Mouse (Mus musculus) forebrain, embryonic 11.5 days (tissue): Measurements from ENCODE around the gene Sez6l. TPM values are rescaled to one million over a fixed set of nuclear protein-coding genes. Genes with fewer than 3 reads are reported as not detected.
A peak's percentile ranks its signal among the peaks of the same experiment; 100 is the strongest.

ENCODE experiments used
- ATAC-seq: fragments of 200-750 bp; cut with Nextera tagmentation; replicated peaks from 2 replicates; pipeline ENCODE4 v1.8.0; 2017; ENCODE audit warnings: moderate TSS enrichment; ENCODE audit not compliant: low FRiP score
- DNase-seq: peaks from one replicate; pipeline ENCODE4 v3.0.0-alpha.2; 2017; ENCODE audit warnings: low spot score
- H3K27ac ChIP-seq: fragments of 300-500 bp; sonication (generic); 2 replicates; pipeline ENCODE4 v1.5.1; 2014; ENCODE audit warnings: low read depth, low read length
- H3K27me3 ChIP-seq: fragments of 300-500 bp; sonication (generic); 2 replicates; pipeline ENCODE4 v1.6.1; 2014; ENCODE audit warnings: mild to moderate bottlenecking, low read length, mixed read lengths; ENCODE audit not compliant: control insufficient read depth, insufficient read depth
- H3K36me3 ChIP-seq: fragments of 300-500 bp; sonication (generic); 2 replicates; pipeline ENCODE4 v1.6.1; 2014; ENCODE audit warnings: mild to moderate bottlenecking, low read length, moderate library complexity, mixed read lengths; ENCODE audit not compliant: control insufficient read depth, insufficient read depth
- H3K4me1 ChIP-seq: fragments of 300-500 bp; sonication (generic); replicated peaks from 2 replicates; pipeline ENCODE4 v1.6.1; 2014; ENCODE audit warnings: low read length, mixed read lengths; ENCODE audit not compliant: control insufficient read depth, insufficient read depth
- H3K4me2 ChIP-seq: fragments of 300-500 bp; sonication (generic); 2 replicates; pipeline ENCODE4 v1.6.1; 2014; ENCODE audit warnings: low read depth, mild to moderate bottlenecking, low read length, moderate library complexity, mixed read lengths; ENCODE audit not compliant: severe bottlenecking
- H3K4me3 ChIP-seq: fragments of 300-500 bp; sonication (generic); 2 replicates; pipeline ENCODE4 v1.5.1; 2014; ENCODE audit warnings: low read depth, low read length
- H3K9ac ChIP-seq: fragments of 300-500 bp; sonication (generic); 2 replicates; pipeline ENCODE4 v1.6.1; 2014; ENCODE audit warnings: low read length
- H3K9me3 ChIP-seq: fragments of 300-500 bp; sonication (generic); 2 replicates; pipeline ENCODE4 v1.6.1; 2016; ENCODE audit warnings: low read length, mixed read lengths; ENCODE audit not compliant: control insufficient read depth
- WGBS: fragments of 180-500 bp; shearing (Covaris S2); extraction: QIAGEN DNeasy Blood & Tissue Kit; methylation state at CpG from one replicate; pipeline ENCODE4 v1.1.7; 2014; 5-methylcytosine and 5-hydroxymethylcytosine counted together
- polyA plus RNA-seq: library from polyadenylated mRNA; unstranded; fragments of >200 nt; fragmentation: Nextera tagmentation; extraction: Ambion mirVana; gene quantifications from 2 replicates; pipeline ENCODE4 v1.2.1, GENCODE M21; 2014

Gene Sez6l
- polyA plus RNA-seq, 1 experiment from 2014 or later = 4.8 TPM

- 82% methylated on average over 3 of the region's 3 CpGs for WGBS
- no peaks in the 10 kb centered on the region for H3K27me3 ChIP-seq
- no peaks in the 10 kb centered on the region for H3K9me3 ChIP-seq
- peaks cover 14% of the 10 kb centered on the region; the same call in 1 of the 2 replicates for H3K4me1 ChIP-seq
- no peak overlapping the region for H3K27ac ChIP-seq
- no peak overlapping the region for H3K9ac ChIP-seq
- H3K4me3 ChIP-seq = no peak overlapping the region
- ATAC-seq = no peak
- H3K36me3 ChIP-seq = no peaks in the 10 kb centered on the region
- no peak for DNase-seq
- no peak overlapping the region for H3K4me2 ChIP-seq
Measured at GRCm38 (mm10) chr5:112556640-112557039, 20.3 kb downstream of the Sez6l start.

GRCm38 (mm10) chr5:112554508-112554907 lies 22.5 kb downstream of the Sez6l start:
- no peak for DNase-seq
- Histone ChIP-seq H3K9me3 (no peaks in the 10 kb centered on the region), H3K4me2 (no peak overlapping the region), H3K36me3 (no peaks in the 10 kb centered on the region), H3K27me3 (no peaks in the 10 kb centered on the region), H3K4me1 (peaks cover 6% of the 10 kb centered on the region; the same call in 1 of the 2 replicates), H3K9ac (no peak overlapping the region), H3K4me3 (no peak overlapping the region), H3K27ac (no peak overlapping the region)
- WGBS = 73% methylated on average over 10 of the region's 10 CpGs
- ATAC-seq = no peak

- Histone ChIP-seq H3K4me3 (no peak overlapping the region), H3K9me3 (no peaks in the 10 kb centered on the region), H3K27ac (no peak overlapping the region), H3K4me2 (no peak overlapping the region), H3K27me3 (no peaks in the 10 kb centered on the region), H3K36me3 (no peaks in the 10 kb centered on the region), H3K4me1 (peaks cover 6% of the 10 kb centered on the region; the same call in 1 of the 2 replicates), H3K9ac (no peak overlapping the region)
- DNase-seq (no peak), ATAC-seq (no peak)
- 85% methylated on average over 15 of the region's 15 CpGs for WGBS
Measured at GRCm38 (mm10) chr5:112552786-112553185, 24.2 kb downstream of the Sez6l start.

- H3K4me3 ChIP-seq = no peak overlapping the region
- ATAC-seq (peak; percentile 15; the same call in 1 of the 2 replicates), DNase-seq (no peak)
- H3K9ac ChIP-seq = no peak overlapping the region
- H3K27ac ChIP-seq = no peak overlapping the region
- H3K9me3 ChIP-seq = no peaks in the 10 kb centered on the region
- no peak overlapping the region for H3K4me2 ChIP-seq
- 48% methylated on average over 17 of the region's 17 CpGs for WGBS
- H3K36me3 ChIP-seq = no peaks in the 10 kb centered on the region
- peaks cover 6% of the 10 kb centered on the region; the same call in 1 of the 2 replicates for H3K4me1 ChIP-seq
- no peaks in the 10 kb centered on the region for H3K27me3 ChIP-seq
Measured at GRCm38 (mm10) chr5:112551975-112552728, 24.8 kb downstream of the Sez6l start.

GRCm38 (mm10) chr5:112548846-112549620 lies 28.0 kb downstream of the Sez6l start:
- ATAC-seq (no peak), DNase-seq (no peak)
- 69% methylated on average over 12 of the region's 12 CpGs for WGBS
- Histone ChIP-seq H3K4me2 (no peak overlapping the region), H3K4me3 (no peak overlapping the region), H3K9ac (no peak overlapping the region), H3K27ac (no peak overlapping the region), H3K27me3 (no peaks in the 10 kb centered on the region), H3K4me1 (peaks cover 7% of the 10 kb centered on the region; the same call in 1 of the 2 replicates), H3K36me3 (no peaks in the 10 kb centered on the region), H3K9me3 (no peaks in the 10 kb centered on the region)

- DNase-seq (no peak), ATAC-seq (no peak)
- H3K27ac ChIP-seq = no peak overlapping the region
- peaks cover 8% of the 10 kb centered on the region; the same call in 1 of the 2 replicates for H3K4me1 ChIP-seq
- no peak overlapping the region for H3K9ac ChIP-seq
- no peaks in the 10 kb centered on the region for H3K9me3 ChIP-seq
- H3K36me3 ChIP-seq = no peaks in the 10 kb centered on the region
- H3K4me3 ChIP-seq = no peak overlapping the region
- no peak overlapping the region for H3K4me2 ChIP-seq
- H3K27me3 ChIP-seq = no peaks in the 10 kb centered on the region
- 78% methylated on average over 6 of the region's 6 CpGs for WGBS
Measured at GRCm38 (mm10) chr5:112546771-112547170, 30.2 kb downstream of the Sez6l start.

GRCm38 (mm10) chr5:112538295-112538694 lies 38.7 kb downstream of the Sez6l start:
- Histone ChIP-seq H3K9ac (no peak overlapping the region), H3K36me3 (no peaks in the 10 kb centered on the region), H3K27ac (no peak overlapping the region), H3K27me3 (no peaks in the 10 kb centered on the region), H3K4me2 (no peak overlapping the region), H3K9me3 (no peaks in the 10 kb centered on the region), H3K4me3 (no peak overlapping the region), H3K4me1 (peaks cover 4% of the 10 kb centered on the region; the same call in 1 of the 2 replicates)
- DNase-seq (no peak), ATAC-seq (no peak)
- WGBS = 77% methylated on average over 3 of the region's 3 CpGs

GRCm38 (mm10) chr5:112535868-112536267 lies 41.1 kb downstream of the Sez6l start:
- 87% methylated on average over 12 of the region's 12 CpGs for WGBS

More at GRCm38 (mm10) chr5:112535868-112536267, 41.1 kb downstream of the Sez6l start:
- Histone ChIP-seq H3K9ac (no peak overlapping the region), H3K27ac (no peak overlapping the region), H3K4me2 (no peak overlapping the region), H3K36me3 (no peaks in the 10 kb centered on the region), H3K9me3 (peaks cover 6% of the 10 kb centered on the region; the same call in 1 of the 2 replicates), H3K27me3 (no peaks in the 10 kb centered on the region), H3K4me3 (no peak overlapping the region), H3K4me1 (peaks cover 6% of the 10 kb centered on the region; the same call in 1 of the 2 replicates)
- ATAC-seq (no peak), DNase-seq (no peak)
